Mouse (Mus musculus): Measurements from ENCODE around the gene Ficd. TPM values are rescaled to one million over a fixed set of nuclear protein-coding genes. Genes with fewer than 3 reads are reported as not detected.

The Ficd gene
- total and polyA plus RNA-seq, 3 experiments, result 7.2 to 9.3 (median 8.7) TPM

- WGBS, result 90% methylated on average over 2 of the region's 2 CpGs
- intact Hi-C loops (cut with DNase I), result no loop called here
- Histone ChIP-seq H3K27ac (no peak overlapping the region), H3K9ac (ENCODE audit: low read depth, low read length) (no peak overlapping the region), H3K4me3 (no peak overlapping the region), H3K4me1 (ENCODE audit: control insufficient read depth, insufficient read depth, low read length) (no peaks in the 10 kb centered on the region), H3K36me3 (ENCODE audit: control insufficient read depth, insufficient read depth, low read length) (no peaks in the 10 kb centered on the region), H3K79me2 (replicated peaks; ENCODE audit: control insufficient read depth, insufficient read depth, low read length) (peaks cover 5% of the 10 kb centered on the region), H3K27me3 (ENCODE audit: control insufficient read depth, insufficient read depth, low read length) (no peaks in the 10 kb centered on the region)
- TF ChIP-seq EP300 (IDR thresholded peaks at IDR 0.05; ENCODE audit: insufficient read depth, low read depth, low read length), result no peak
- TF ChIP-seq CTCF (IDR thresholded peaks at IDR 0.05), result no peak
- TF ChIP-seq POLR2A (IDR thresholded peaks at IDR 0.05; ENCODE audit: insufficient read depth, low read depth, low read length), result no peak
- no peak for DNase-seq
Measured at GRCm38 (mm10) chr5:113761585-113761984, 26.0 kb downstream of the Ficd start.

- TF ChIP-seq POLR2A (IDR thresholded peaks at IDR 0.05; ENCODE audit: insufficient read depth, low read depth, low read length) (no peak), CTCF (IDR thresholded peaks at IDR 0.05) (no peak), EP300 (IDR thresholded peaks at IDR 0.05; ENCODE audit: insufficient read depth, low read depth, low read length) (no peak)
- H3K4me3 ChIP-seq, result no peak overlapping the region
- no peak for DNase-seq
- 82% methylated on average over 7 of the region's 7 CpGs for WGBS
- H3K27ac ChIP-seq, result no peak overlapping the region
- H3K27me3 ChIP-seq (ENCODE audit: control insufficient read depth, insufficient read depth, low read length), result no peaks in the 10 kb centered on the region
- peaks cover 13% of the 10 kb centered on the region for H3K79me2 ChIP-seq (replicated peaks; ENCODE audit: control insufficient read depth, insufficient read depth, low read length)
- H3K4me1 ChIP-seq (ENCODE audit: control insufficient read depth, insufficient read depth, low read length), result no peaks in the 10 kb centered on the region
- intact Hi-C loops (cut with DNase I), result no loop called here
- H3K9ac ChIP-seq (ENCODE audit: low read depth, low read length), result no peak overlapping the region
- no peaks in the 10 kb centered on the region for H3K36me3 ChIP-seq (ENCODE audit: control insufficient read depth, insufficient read depth, low read length)
Measured at GRCm38 (mm10) chr5:113764426-113764825, 28.8 kb downstream of the Ficd start.

GRCm38 (mm10) chr5:113765641-113766526 lies 30.3 kb downstream of the Ficd start:
- Histone ChIP-seq H3K36me3 (ENCODE audit: control insufficient read depth, insufficient read depth, low read length) (no peaks in the 10 kb centered on the region), H3K4me3 (no peak overlapping the region), H3K27ac (no peak overlapping the region), H3K9ac (ENCODE audit: low read depth, low read length) (no peak overlapping the region), H3K27me3 (ENCODE audit: control insufficient read depth, insufficient read depth, low read length) (no peaks in the 10 kb centered on the region), H3K79me2 (replicated peaks; ENCODE audit: control insufficient read depth, insufficient read depth, low read length) (peaks cover 13% of the 10 kb centered on the region), H3K4me1 (ENCODE audit: control insufficient read depth, insufficient read depth, low read length) (no peaks in the 10 kb centered on the region)
- DNase-seq, result no peak
- intact Hi-C loops (cut with DNase I), result no loop called here
- 65% methylated on average over 13 of the region's 13 CpGs for WGBS
- TF ChIP-seq EP300 (IDR thresholded peaks at IDR 0.05; ENCODE audit: insufficient read depth, low read depth, low read length), result no peak
- no peak for TF ChIP-seq POLR2A (IDR thresholded peaks at IDR 0.05; ENCODE audit: insufficient read depth, low read depth, low read length)

GRCm38 (mm10) chr5:113768806-113769205 lies 33.2 kb downstream of the Ficd start:
- no peaks in the 10 kb centered on the region for H3K36me3 ChIP-seq (ENCODE audit: control insufficient read depth, insufficient read depth, low read length)
- 89% methylated on average over 8 of the region's 8 CpGs for WGBS
- DNase-seq, result no peak

GRCm38 (mm10) chr5:113771213-113772162 lies 35.9 kb downstream of the Ficd start:
- peak overlapping the region; percentile 96 for H3K4me3 ChIP-seq
- peaks cover 13% of the 10 kb centered on the region for H3K79me2 ChIP-seq (replicated peaks; ENCODE audit: control insufficient read depth, insufficient read depth, low read length)
- TF ChIP-seq EP300 (IDR thresholded peaks at IDR 0.05; ENCODE audit: insufficient read depth, low read depth, low read length) (peak; percentile 54; the same call in 1 of the 2 replicates), CTCF (IDR thresholded peaks at IDR 0.05) (no peak), POLR2A (IDR thresholded peaks at IDR 0.05; ENCODE audit: insufficient read depth, low read depth, low read length) (peak; percentile 53)
- WGBS, result under 1% methylated on average over 96 of the region's 97 CpGs
- intact Hi-C loops (cut with DNase I), result loop anchor here (2.0 to 5.0 kb wide), 4 partner anchors 35 to 671 kb away; partner anchors contain the start of genes Mmab, Mvk and Ssh1
- peak overlapping the region; percentile 91 for H3K9ac ChIP-seq (ENCODE audit: low read depth, low read length)
- H3K36me3 ChIP-seq (ENCODE audit: control insufficient read depth, insufficient read depth, low read length), result no peaks in the 10 kb centered on the region
- no peaks in the 10 kb centered on the region for H3K27me3 ChIP-seq (ENCODE audit: control insufficient read depth, insufficient read depth, low read length)
- H3K27ac ChIP-seq, result peak overlapping the region; percentile 100
- peak; percentile 89 to 91 for DNase-seq
- no peaks in the 10 kb centered on the region for H3K4me1 ChIP-seq (ENCODE audit: control insufficient read depth, insufficient read depth, low read length)

More at GRCm38 (mm10) chr5:113768806-113769205, 33.2 kb downstream of the Ficd start:
- Histone ChIP-seq H3K27me3 (ENCODE audit: control insufficient read depth, insufficient read depth, low read length) (no peaks in the 10 kb centered on the region), H3K4me3 (no peak overlapping the region), H3K79me2 (replicated peaks; ENCODE audit: control insufficient read depth, insufficient read depth, low read length) (peaks cover 17% of the 10 kb centered on the region), H3K4me1 (ENCODE audit: control insufficient read depth, insufficient read depth, low read length) (no peaks in the 10 kb centered on the region), H3K27ac (no peak overlapping the region), H3K9ac (ENCODE audit: low read depth, low read length) (no peak overlapping the region)
- no peak for TF ChIP-seq POLR2A (IDR thresholded peaks at IDR 0.05; ENCODE audit: insufficient read depth, low read depth, low read length)
- intact Hi-C loops (cut with DNase I), result no loop called here
